Mouse (Mus musculus) brain, embryonic 14.5 days (tissue): Measurements from ENCODE around the gene Selenoo. TPM values are rescaled to one million over a fixed set of nuclear protein-coding genes. Genes with fewer than 3 reads are reported as not detected.

Experiments
- DNase-seq: peaks from one replicate; pipeline ENCODE4 v3.0.0-alpha.2; 2011; ENCODE audit warnings: low read depth
- CTCF ChIP-seq: fragments of 200-500 bp; IDR thresholded peaks from 2 replicates; pipeline ENCODE4 v1.5.1; 2012; ENCODE audit warnings: inconsistent platforms, mild to moderate bottlenecking, moderate library complexity, borderline replicate concordance; ENCODE audit not compliant: insufficient read depth, insufficient read length; ENCODE audit errors: extremely low read depth
- POLR2A ChIP-seq: fragments of 200-500 bp; IDR thresholded peaks from 2 replicates; pipeline ENCODE4 v1.6.1; 2012; ENCODE audit warnings: mild to moderate bottlenecking, inconsistent platforms, borderline replicate concordance; ENCODE audit not compliant: poor library complexity, insufficient read depth, insufficient read length, severe bottlenecking; ENCODE audit errors: extremely low read depth
- polyA plus RNA-seq: library from polyadenylated mRNA; depleted of rRNA; stranded (reverse); fragments of >200 nt; gene quantifications from 2 replicates; pipeline ENCODE4 v1.2.3, GENCODE M21; 2012

The Selenoo gene
- polyA plus RNA-seq, 1 experiment = 37.9 TPM

DNA sequence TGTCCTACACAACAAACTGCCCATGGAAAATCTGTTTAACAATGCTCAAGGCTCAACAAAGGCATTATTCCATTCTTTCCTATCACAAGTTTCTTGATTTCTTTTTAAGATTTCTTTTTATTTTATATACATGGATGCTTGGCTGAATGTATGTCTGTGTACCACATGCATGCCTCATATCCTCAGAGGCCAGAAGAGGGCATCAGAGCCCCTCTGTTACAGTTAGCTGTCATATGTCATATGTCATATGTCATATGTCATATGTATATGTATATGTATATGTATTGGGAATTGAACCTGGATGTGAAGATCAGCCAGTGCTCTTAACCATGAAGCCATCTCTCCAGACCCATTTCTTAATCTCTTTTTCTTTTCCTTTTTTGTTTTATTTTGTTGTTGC lies 29.1 kb downstream of the Selenoo start:
- TF ChIP-seq CTCF (peak; percentile 30; the same call in 1 of the 2 replicates), POLR2A (no peak)
- DNase-seq = peak; percentile 31

DNA sequence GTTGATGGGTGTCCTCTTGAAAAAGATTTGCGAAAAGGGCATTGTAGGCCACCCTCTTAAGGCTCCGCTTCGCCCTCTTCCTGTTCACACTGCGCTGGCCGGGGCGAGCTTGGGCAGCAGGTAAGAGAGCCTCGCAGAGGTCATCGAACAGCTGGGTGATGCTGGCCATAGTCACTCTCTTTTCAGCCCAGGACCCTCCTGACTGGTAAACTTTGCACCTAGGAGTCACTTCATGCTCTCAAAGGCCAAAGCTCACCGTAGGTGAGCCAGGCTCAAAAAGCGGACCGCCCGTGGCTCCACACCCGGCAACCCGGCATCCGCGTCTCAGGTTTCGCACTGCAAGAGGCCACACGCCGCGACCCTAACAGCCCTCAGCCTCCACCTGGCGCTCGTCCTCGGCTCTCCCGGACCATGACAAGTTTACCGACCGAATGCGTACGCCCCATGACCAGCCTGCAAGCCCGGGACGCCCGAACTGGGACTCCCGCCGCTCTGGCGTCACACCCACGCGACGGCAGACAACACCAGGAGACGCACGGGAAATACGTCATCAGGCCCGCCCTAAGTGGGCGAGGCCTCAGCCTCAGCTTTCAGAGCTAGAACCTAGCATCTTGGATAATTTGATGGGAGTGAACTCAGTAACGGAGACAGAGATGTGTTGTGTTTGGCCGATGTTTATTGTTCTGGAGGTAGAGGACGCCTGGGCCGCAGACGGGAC lies 33.9 kb downstream of the Selenoo start, which contains the start of gene Tubgcp6:
TSS of gene Tubgcp6 (minus strand) at position 464 of the 718 bp plus-strand sequence.
- DNase-seq = peak; percentile 98
- TF ChIP-seq CTCF = no peak
- peak; percentile 55; the same call in 1 of the 2 replicates for TF ChIP-seq POLR2A

GRCm38 (mm10) chr15:89123595-89123994 lies 34.7 kb downstream of the Selenoo start:
- DNase-seq = peak; percentile 55
- TF ChIP-seq POLR2A (no peak), CTCF (peak; percentile 48; the same call in 1 of the 2 replicates)

GRCm38 (mm10) chr15:89124312-89124711 lies 35.4 kb downstream of the Selenoo start:
- TF ChIP-seq CTCF (no peak), POLR2A (no peak)
- DNase-seq = no peak

DNA sequence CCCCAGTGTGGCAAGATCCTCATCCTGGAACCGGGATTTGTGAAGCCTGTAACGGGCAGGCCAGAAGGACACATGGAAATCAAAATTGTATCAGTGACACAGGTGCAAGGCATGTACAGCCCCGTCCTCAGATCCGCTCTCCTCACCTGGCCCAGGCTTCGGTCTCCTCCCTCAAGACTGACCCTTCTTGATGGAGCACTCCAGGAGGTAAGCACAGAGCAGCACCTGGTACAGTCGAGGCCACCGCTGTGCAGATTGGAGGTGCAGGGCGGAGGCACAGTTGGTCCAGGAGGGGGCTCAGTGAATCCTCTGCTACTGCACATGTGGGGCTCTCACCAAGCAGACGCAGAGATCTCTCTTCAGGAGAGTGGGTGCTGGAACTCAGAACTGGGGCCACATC lies 36.5 kb downstream of the Selenoo start:
- no peak for DNase-seq
- TF ChIP-seq CTCF (no peak), POLR2A (no peak)

DNA sequence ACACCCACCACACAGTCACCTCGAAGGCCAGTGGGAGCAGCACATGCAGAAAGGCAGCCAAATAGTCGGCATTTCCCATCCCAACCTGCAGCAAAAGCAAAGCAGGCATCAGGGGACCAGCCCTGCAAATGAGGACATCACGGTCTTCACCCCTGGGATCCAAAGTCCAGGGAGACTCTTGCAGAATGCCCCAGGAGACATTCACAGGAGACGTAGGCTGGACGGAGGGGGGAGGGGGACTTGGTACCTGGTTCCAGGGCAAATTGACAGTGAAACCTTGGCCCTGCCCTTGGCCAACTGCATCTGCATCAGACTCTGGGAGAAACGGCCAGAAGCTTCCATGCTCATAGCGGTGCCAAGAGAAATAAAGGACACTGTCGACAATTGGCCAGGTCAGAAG lies 37.7 kb downstream of the Selenoo start:
- TF ChIP-seq POLR2A = no peak
- no peak for TF ChIP-seq CTCF
- no peak for DNase-seq

GRCm38 (mm10) chr15:89127364-89127940 lies 38.6 kb downstream of the Selenoo start:
- DNase-seq = no peak
- TF ChIP-seq CTCF (no peak), POLR2A (no peak)

DNA sequence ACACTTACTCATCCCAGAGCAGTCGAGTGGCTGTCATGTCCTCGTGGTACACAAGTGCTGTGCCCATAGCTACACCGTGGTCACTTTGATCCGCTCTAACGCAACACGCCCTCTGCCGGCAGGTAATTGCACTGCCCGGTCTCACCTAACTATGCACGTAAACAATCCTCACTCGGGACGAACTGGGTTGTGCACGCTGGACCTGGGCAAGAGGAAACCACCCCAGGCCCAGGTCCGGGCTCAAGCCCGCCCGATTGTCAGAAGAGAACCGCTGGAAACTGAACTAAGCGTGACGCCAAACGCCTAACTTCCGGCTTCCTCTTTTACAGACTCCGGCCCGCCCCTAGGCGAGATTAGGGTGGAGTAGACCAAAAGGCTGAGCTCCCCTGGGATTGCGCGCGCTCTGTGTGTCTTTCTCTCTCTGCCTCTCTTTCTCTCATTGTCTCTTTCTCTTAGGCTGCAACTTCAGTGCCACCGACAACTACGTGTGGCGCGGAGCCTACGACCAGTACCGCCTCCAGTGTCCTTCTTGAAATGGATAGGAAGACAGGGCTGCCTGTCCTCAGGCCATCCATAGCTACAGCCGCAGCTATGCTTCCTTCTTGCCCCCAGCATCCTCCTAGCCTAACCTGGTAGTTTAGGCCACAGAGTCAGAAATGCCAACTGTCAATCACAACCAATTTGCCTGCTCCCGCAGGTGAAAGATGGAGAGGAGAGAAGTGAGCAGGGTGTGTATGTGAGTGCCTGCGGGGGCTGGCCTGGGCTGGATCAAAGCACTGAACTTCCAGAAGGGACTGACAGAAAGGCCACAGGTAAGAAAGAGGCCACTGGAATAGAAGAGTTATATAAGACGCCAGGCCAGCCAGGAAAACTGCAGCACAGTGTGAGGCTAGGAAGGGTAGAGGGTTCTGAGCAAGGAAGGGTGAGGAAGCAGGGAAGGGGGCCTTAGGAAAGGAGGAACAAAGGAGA lies 39.8 kb downstream of the Selenoo start, which contains the start of gene Hdac10:
TSS of gene Hdac10 (minus strand) at position 319 of the 969 bp plus-strand sequence.
- peak; percentile 88 for DNase-seq
- peak; percentile 96 for TF ChIP-seq CTCF
- peak; percentile 39; the same call in 1 of the 2 replicates for TF ChIP-seq POLR2A

DNA sequence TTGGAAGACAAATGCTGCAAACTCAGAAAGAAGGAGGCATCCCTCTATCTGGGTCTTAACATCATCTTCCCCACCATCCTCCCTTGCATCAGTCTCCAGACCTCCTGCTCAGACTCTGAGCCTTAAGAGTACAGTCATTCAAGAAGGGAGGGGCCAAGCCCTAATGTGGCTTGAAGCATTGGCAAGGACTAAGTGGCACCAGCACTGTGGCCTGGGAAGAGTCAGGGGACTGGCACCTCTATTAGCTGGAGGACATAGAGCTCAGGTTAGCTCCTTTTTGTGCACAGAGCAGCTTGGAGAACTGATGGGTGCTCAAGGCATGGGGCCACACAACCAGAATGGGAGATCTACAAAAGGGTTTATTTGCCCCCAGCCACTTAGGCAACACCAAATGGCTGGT lies 41.4 kb downstream of the Selenoo start:
- TF ChIP-seq CTCF = no peak
- no peak for TF ChIP-seq POLR2A
- no peak for DNase-seq

DNA sequence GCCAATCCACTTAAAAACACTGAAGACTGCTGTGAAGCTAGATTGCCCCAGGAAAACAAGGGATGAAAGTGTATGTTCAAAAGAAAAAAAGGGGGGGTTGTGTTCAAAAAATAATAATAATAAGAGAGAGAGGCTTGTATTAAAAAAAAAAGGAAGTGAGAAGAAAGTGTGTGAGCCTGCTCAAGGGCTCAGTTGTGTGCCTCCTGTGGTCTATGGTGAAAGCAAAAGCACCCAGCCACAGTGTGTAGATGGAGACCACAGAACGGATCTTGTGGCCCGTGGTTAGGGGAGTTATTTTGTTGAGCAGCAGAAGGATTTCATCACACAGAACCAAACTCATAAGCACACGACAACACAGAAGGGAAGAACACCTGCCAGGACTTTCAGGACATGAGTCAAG lies 42.4 kb downstream of the Selenoo start:
- no peak for DNase-seq
- TF ChIP-seq POLR2A = no peak
- no peak for TF ChIP-seq CTCF
